Mouse (Mus musculus) midbrain, embryonic 12.5 days (tissue): ENCODE data around the gene Sertad2. TPM values are rescaled to one million over a fixed set of nuclear protein-coding genes. Genes with fewer than 3 reads are reported as not detected.
A peak's percentile ranks its signal among the peaks of the same experiment; 100 is the strongest.

Experiments
- ATAC-seq: fragments of 200-750 bp; cut with Nextera tagmentation; 2 replicates; pipeline ENCODE4 v1.8.0; 2017; ENCODE audit warnings: low read depth, moderate TSS enrichment, moderate library complexity; ENCODE audit not compliant: low FRiP score
- H3K27ac ChIP-seq: fragments of 300-500 bp; sonication (generic); replicated peaks from 2 replicates; pipeline ENCODE4 v1.5.1; 2016; ENCODE audit warnings: mild to moderate bottlenecking
- H3K27me3 ChIP-seq: fragments of 300-500 bp; sonication (generic); 2 replicates; pipeline ENCODE4 v1.6.1; 2016; ENCODE audit warnings: mild to moderate bottlenecking
- H3K36me3 ChIP-seq: fragments of 300-500 bp; sonication (generic); 2 replicates; pipeline ENCODE4 v1.6.1; 2016
- H3K4me1 ChIP-seq: fragments of 300-500 bp; sonication (generic); 2 replicates; pipeline ENCODE4 v1.6.1; 2016
- H3K4me2 ChIP-seq: fragments of 300-500 bp; sonication (generic); replicated peaks from 2 replicates; pipeline ENCODE4 v1.6.1; 2016; ENCODE audit warnings: mild to moderate bottlenecking, moderate library complexity
- H3K4me3 ChIP-seq: fragments of 300-500 bp; sonication (generic); 2 replicates; pipeline ENCODE4 v1.5.1; 2016; ENCODE audit warnings: mild to moderate bottlenecking
- H3K9ac ChIP-seq: fragments of 300-500 bp; sonication (generic); replicated peaks from 2 replicates; pipeline ENCODE4 v1.6.1; 2016; ENCODE audit warnings: mild to moderate bottlenecking, moderate library complexity
- H3K9me3 ChIP-seq: fragments of 300-500 bp; sonication (generic); 2 replicates; pipeline ENCODE4 v1.6.1; 2016; ENCODE audit warnings: mild to moderate bottlenecking
- WGBS: fragments of 180-500 bp; shearing (Covaris S2); methylation state at CpG from one replicate; pipeline ENCODE4 v1.1.7; 2016; 5-methylcytosine and 5-hydroxymethylcytosine counted together
- polyA plus RNA-seq: library from polyadenylated mRNA; unstranded; fragments of >200 nt; fragmentation: Nextera tagmentation; extraction: Ambion mirVana; gene quantifications from 2 replicates; pipeline ENCODE4 v1.2.1, GENCODE M21; 2016

Sertad2 gene
- polyA plus RNA-seq, 1 experiment from 2014 or later, result 42.2 TPM

- no peaks in the 10 kb centered on the region for H3K36me3 ChIP-seq
- no peaks in the 10 kb centered on the region for H3K27me3 ChIP-seq
- H3K27ac ChIP-seq, result no peak overlapping the region
- H3K4me3 ChIP-seq, result no peak overlapping the region
- peaks cover 6% of the 10 kb centered on the region; the same call in 1 of the 2 replicates for H3K4me1 ChIP-seq
- WGBS, result 96% methylated on average over 2 of the region's 2 CpGs
- ATAC-seq, result no peak
- H3K4me2 ChIP-seq, result no peak overlapping the region
- no peaks in the 10 kb centered on the region for H3K9me3 ChIP-seq
- no peak overlapping the region for H3K9ac ChIP-seq
These were observed 9.0 kb downstream of the Sertad2 start for GRCm38 (mm10) chr11:20552059-20552458.

- no peaks in the 10 kb centered on the region for H3K36me3 ChIP-seq
- H3K4me1 ChIP-seq, result peaks cover 6% of the 10 kb centered on the region; the same call in 1 of the 2 replicates
- no peak overlapping the region for H3K27ac ChIP-seq
- 76% methylated on average over 8 of the region's 8 CpGs for WGBS
- no peaks in the 10 kb centered on the region for H3K27me3 ChIP-seq
- no peak overlapping the region for H3K4me2 ChIP-seq
- no peak for ATAC-seq
- no peak overlapping the region for H3K9ac ChIP-seq
- H3K4me3 ChIP-seq, result no peak overlapping the region
- H3K9me3 ChIP-seq, result no peaks in the 10 kb centered on the region
These were observed 10.0 kb downstream of the Sertad2 start for GRCm38 (mm10) chr11:20552758-20553673.

- no peaks in the 10 kb centered on the region for H3K9me3 ChIP-seq
- H3K27ac ChIP-seq, result no peak overlapping the region
- H3K36me3 ChIP-seq, result no peaks in the 10 kb centered on the region
- no peak overlapping the region for H3K4me3 ChIP-seq
- 81% methylated on average over 2 of the region's 3 CpGs for WGBS
- H3K9ac ChIP-seq, result no peak overlapping the region
- no peaks in the 10 kb centered on the region for H3K27me3 ChIP-seq
- H3K4me1 ChIP-seq, result peaks cover 6% of the 10 kb centered on the region; the same call in 1 of the 2 replicates
- H3K4me2 ChIP-seq, result no peak overlapping the region
- no peak for ATAC-seq
These were observed 12.6 kb downstream of the Sertad2 start for GRCm38 (mm10) chr11:20555651-20556050.

- Histone ChIP-seq H3K4me1 (peaks cover 9% of the 10 kb centered on the region), H3K4me3 (no peak overlapping the region), H3K9ac (no peak overlapping the region), H3K36me3 (no peaks in the 10 kb centered on the region), H3K27ac (no peak overlapping the region), H3K4me2 (no peak overlapping the region), H3K9me3 (no peaks in the 10 kb centered on the region), H3K27me3 (no peaks in the 10 kb centered on the region)
- ATAC-seq, result no peak
- 81% methylated on average over 7 of the region's 7 CpGs for WGBS
These were observed 13.3 kb downstream of the Sertad2 start for GRCm38 (mm10) chr11:20556163-20556911.

GRCm38 (mm10) chr11:20559236-20559950 is 16.3 kb downstream of the Sertad2 start:
- no peak for ATAC-seq
- Histone ChIP-seq H3K27ac (no peak overlapping the region), H3K9me3 (0 out of 2 replicates have a peak, but pooled peaks cover 3% of the 10 kb centered on the region), H3K4me1 (peaks cover 7% of the 10 kb centered on the region; the same call in 1 of the 2 replicates), H3K9ac (no peak overlapping the region), H3K4me3 (no peak overlapping the region), H3K27me3 (no peaks in the 10 kb centered on the region), H3K36me3 (no peaks in the 10 kb centered on the region), H3K4me2 (no peak overlapping the region)
- WGBS, result 87% methylated on average over 11 of the region's 11 CpGs

GRCm38 (mm10) chr11:20559951-20560642 is 17.0 kb downstream of the Sertad2 start:
- Histone ChIP-seq H3K9me3 (0 out of 2 replicates have a peak, but pooled peaks cover 3% of the 10 kb centered on the region), H3K27me3 (no peaks in the 10 kb centered on the region), H3K4me2 (no peak overlapping the region), H3K27ac (no peak overlapping the region), H3K4me3 (no peak overlapping the region), H3K9ac (no peak overlapping the region), H3K4me1 (peaks cover 7% of the 10 kb centered on the region; the same call in 1 of the 2 replicates), H3K36me3 (no peaks in the 10 kb centered on the region)
- no peak for ATAC-seq
- 78% methylated on average over 10 of the region's 10 CpGs for WGBS

- WGBS, result 13% methylated on average over 13 of the region's 13 CpGs
- peak overlapping the region; percentile 63 for H3K27ac ChIP-seq
- peak; percentile 98 for ATAC-seq
- peaks cover 7% of the 10 kb centered on the region; the same call in 1 of the 2 replicates for H3K4me1 ChIP-seq
- H3K9me3 ChIP-seq, result 0 out of 2 replicates have a peak, but pooled peaks cover 3% of the 10 kb centered on the region
- H3K27me3 ChIP-seq, result no peaks in the 10 kb centered on the region
- H3K36me3 ChIP-seq, result no peaks in the 10 kb centered on the region
- H3K9ac ChIP-seq, result no peak overlapping the region
- H3K4me2 ChIP-seq, result peak overlapping the region; percentile 46
- H3K4me3 ChIP-seq, result peak overlapping the region; percentile 25
These were observed 18.4 kb downstream of the Sertad2 start for GRCm38 (mm10) chr11:20561323-20562002.

GRCm38 (mm10) chr11:20565057-20565456 is 22.0 kb downstream of the Sertad2 start:
- H3K36me3 ChIP-seq, result no peaks in the 10 kb centered on the region
- no peak overlapping the region for H3K4me2 ChIP-seq
- peaks cover 7% of the 10 kb centered on the region; the same call in 1 of the 2 replicates for H3K4me1 ChIP-seq
- H3K9ac ChIP-seq, result no peak overlapping the region
- whole genome bisulfite sequencing, result 91% methylated on average over 4 of the region's 4 CpGs
- no peak overlapping the region for H3K27ac ChIP-seq
- ATAC-seq, result no peak
- no peak overlapping the region for H3K4me3 ChIP-seq
- 0 out of 2 replicates have a peak, but pooled peaks cover 3% of the 10 kb centered on the region for H3K9me3 ChIP-seq
- H3K27me3 ChIP-seq, result no peaks in the 10 kb centered on the region

- no peaks in the 10 kb centered on the region for H3K27me3 ChIP-seq
- no peak for ATAC-seq
- H3K4me2 ChIP-seq, result no peak overlapping the region
- no peak overlapping the region for H3K4me3 ChIP-seq
- H3K36me3 ChIP-seq, result no peaks in the 10 kb centered on the region; the same call in 1 of the 2 replicates
- H3K9ac ChIP-seq, result no peak overlapping the region
- peaks cover 6% of the 10 kb centered on the region; the same call in 1 of the 2 replicates for H3K4me1 ChIP-seq
- no peak overlapping the region for H3K27ac ChIP-seq
- 81% methylated on average over 5 of the region's 5 CpGs for WGBS
- H3K9me3 ChIP-seq, result no peaks in the 10 kb centered on the region
These were observed 28.8 kb downstream of the Sertad2 start for GRCm38 (mm10) chr11:20571702-20572413.

GRCm38 (mm10) chr11:20576046-20576635 is 33.1 kb downstream of the Sertad2 start:
- no peak for ATAC-seq
- Histone ChIP-seq H3K36me3 (no peaks in the 10 kb centered on the region; the same call in 1 of the 2 replicates), H3K4me1 (peaks cover 6% of the 10 kb centered on the region; the same call in 1 of the 2 replicates), H3K4me2 (no peak overlapping the region), H3K9me3 (no peaks in the 10 kb centered on the region), H3K27ac (no peak overlapping the region), H3K27me3 (no peaks in the 10 kb centered on the region), H3K9ac (no peak overlapping the region), H3K4me3 (no peak overlapping the region)
- WGBS, result 68% methylated on average over 8 of the region's 8 CpGs
